Mouse (Mus musculus): ENCODE data around the gene T2. TPM values are rescaled to one million over a fixed set of nuclear protein-coding genes. Genes with fewer than 3 reads are reported as not detected.

T2 gene
- total RNA-seq, 4 experiments from 2014 or later = 0.14 to 0.60 (median 0.41) TPM

Other genes with a start within 250 kb of the T2 start
- gene Gm49673, start 208.2 kb upstream of the T2 start, total RNA-seq (2022) = not detected
- 10 to 100 TPM; 18.4 to 22.5 (median 22.1) TPM for gene Rnaset2a, start 207.9 kb upstream of the T2 start, total RNA-seq (2022)
- gene Fgfr1op, start 190.5 kb upstream of the T2 start, total RNA-seq (2022) = 10 to 100 TPM; 16.3 to 20.0 (median 17.5) TPM
- gene Ccr6, start 119.9 kb upstream of the T2 start, total RNA-seq (2022) = under 1 TPM in 1 of 4 experiments, not detected in 3; 0.22 TPM
- 100 to 1,000 TPM; 872 to 928 (median 908) TPM for gene Mpc1, start 73.1 kb upstream of the T2 start, total RNA-seq (2022)
- 10 to 100 TPM; 14.4 to 18.8 (median 16.2) TPM for gene Sft2d1, start 44.9 kb upstream of the T2 start, total RNA-seq (2022)
- gene Prr18, start 18.5 kb upstream of the T2 start, total RNA-seq (2022) = under 1 TPM in 2 of 4 experiments, not detected in 2; 0.06 to 0.17 TPM
- gene T, start 78.4 kb downstream of the T2 start, total RNA-seq (2022) = not detected
- gene Pde10a, start 169.4 kb downstream of the T2 start, total RNA-seq (2022) = 1 to 10 TPM; 1.8 to 3.6 (median 2.8) TPM
- gene Gm17087, start 211.0 kb downstream of the T2 start, total RNA-seq (2022) = not detected

All from heart, adult 8-10 months (tissue).